Mouse (Mus musculus) thymus, postnatal 10 days (tissue): Measurements from ENCODE around the gene Klf16.
A peak's percentile ranks its signal among the peaks of the same experiment; 100 is the strongest.

Experiments
- DNase-seq, 2 experiments: peaks; one replicate each; pipeline ENCODE4 v3.0.0; 2021; ENCODE audit warnings: low spot score in 2 of 2

The Klf16 gene

GRCm38 (mm10) chr10:80543873-80544272 is 33.2 kb downstream of the Klf16 start:
- no peak for DNase-seq

- no peak for DNase-seq
These were observed 37.6 kb downstream of the Klf16 start for GRCm38 (mm10) chr10:80539493-80539892.

- peak; percentile 78 to 84 for DNase-seq
These were observed 38.3 kb downstream of the Klf16 start, which contains the start of gene Atp8b3 for GRCm38 (mm10) chr10:80538710-80539394. Gene Atp8b3 (minus strand): TSS chr10:80539124.

- no peak for DNase-seq
These were observed 38.9 kb downstream of the Klf16 start for GRCm38 (mm10) chr10:80538180-80538579.

GRCm38 (mm10) chr10:80535711-80536110 is 41.4 kb downstream of the Klf16 start:
- DNase-seq, result no peak

- DNase-seq, result no peak
These were observed 42.0 kb downstream of the Klf16 start for GRCm38 (mm10) chr10:80535071-80535470.

GRCm38 (mm10) chr10:80533704-80534103 is 43.4 kb downstream of the Klf16 start:
- no peak for DNase-seq

GRCm38 (mm10) chr10:80532783-80533182 is 44.3 kb downstream of the Klf16 start:
- DNase-seq, result no peak

GRCm38 (mm10) chr10:80526172-80526571 is 50.9 kb downstream of the Klf16 start:
- no peak for DNase-seq

GRCm38 (mm10) chr10:80523299-80523698 is 53.8 kb downstream of the Klf16 start:
- DNase-seq, result no peak

- no peak for DNase-seq
These were observed 57.8 kb downstream of the Klf16 start for GRCm38 (mm10) chr10:80519287-80519686.
